Mouse (Mus musculus) left cerebral cortex, postnatal 4 days (tissue): ENCODE measurements around the gene Ccdc3. TPM values are rescaled to one million over a fixed set of nuclear protein-coding genes. Genes with fewer than 3 reads are reported as not detected.

Experiments
- DNase-seq: peaks from one replicate; pipeline ENCODE4 v3.0.0-alpha.2; 2022
- intact Hi-C: fragments of 180-260 bp; cut with DNase I; formaldehyde crosslinking; loops from one replicate; pipeline ENCODE4 v1.15.1; 2025
- total RNA-seq, 2 experiments: library from RNA; stranded (reverse); gene quantifications; 2 replicates each; pipeline ENCODE4 v1.2.3; 2021

Gene Ccdc3
- total RNA-seq, 2 experiments from 2014 or later, result 6.0 to 6.8 TPM

DNA sequence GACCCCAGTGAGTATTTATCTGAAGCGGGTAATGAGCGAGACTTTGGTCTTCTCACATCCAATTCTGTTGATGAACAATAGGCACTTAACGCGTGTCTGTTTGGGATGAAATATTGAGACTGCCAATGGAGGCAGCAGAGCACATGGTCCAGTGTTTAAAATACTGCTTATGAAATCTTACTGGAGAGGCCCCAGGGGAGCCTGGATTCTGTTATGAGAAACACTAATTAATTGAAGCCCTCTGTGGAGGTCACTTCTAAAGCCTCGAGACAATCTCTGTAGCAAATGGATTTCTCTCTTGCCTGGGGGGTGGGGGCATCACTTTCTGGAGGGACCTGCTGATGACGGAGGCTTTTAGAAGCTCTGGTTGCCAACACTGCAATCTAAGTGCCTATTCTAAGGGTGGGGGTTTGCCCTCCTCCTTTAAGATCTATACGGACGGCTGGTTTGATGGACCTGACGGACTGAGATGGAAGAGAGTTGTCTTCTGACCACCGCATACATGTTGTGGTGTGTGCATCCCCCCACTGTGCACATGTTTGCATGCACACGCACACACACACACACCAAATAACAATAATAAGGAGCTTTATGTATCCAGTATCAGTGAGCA is 22.8 kb downstream of the Ccdc3 start:
- intact Hi-C loops, result no loop called here
- peak; percentile 12 for DNase-seq

DNA sequence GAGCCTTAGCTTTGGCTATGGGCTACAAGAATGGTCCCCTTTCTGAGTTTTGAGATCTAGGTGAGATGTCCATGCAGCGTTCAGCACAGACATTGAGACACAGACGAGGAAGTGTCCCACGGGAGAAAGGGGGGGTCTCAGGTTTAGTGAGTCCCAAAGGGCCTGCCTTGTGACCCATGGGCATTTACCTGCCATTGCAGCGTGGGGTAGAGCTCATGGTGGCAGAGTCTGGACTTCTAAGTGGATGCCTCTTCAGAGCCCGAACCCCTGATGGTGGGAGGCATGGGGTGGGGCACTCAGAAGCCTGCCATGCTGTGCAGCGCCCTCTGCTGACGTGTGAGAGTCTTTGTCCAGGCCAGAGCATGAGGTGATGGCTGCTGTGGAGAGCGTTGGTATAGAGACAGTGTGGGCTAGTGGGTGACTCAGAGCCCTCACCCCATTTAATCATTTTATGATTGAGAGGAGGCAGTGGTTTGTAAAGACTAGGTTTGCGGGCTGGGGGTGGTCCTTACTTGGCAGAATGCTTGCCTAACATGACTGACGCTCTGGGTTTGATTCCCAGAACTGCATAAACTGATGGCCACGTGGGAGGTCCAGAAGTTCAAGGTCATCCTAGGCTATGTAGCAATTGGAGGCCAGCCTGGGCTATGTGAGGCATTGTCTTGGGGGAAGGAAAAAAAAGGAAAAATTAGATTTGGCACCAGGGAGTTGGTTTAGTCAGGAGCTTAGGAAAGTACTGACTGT is 23.6 kb downstream of the Ccdc3 start:
- intact Hi-C loops, result no loop called here

DNA sequence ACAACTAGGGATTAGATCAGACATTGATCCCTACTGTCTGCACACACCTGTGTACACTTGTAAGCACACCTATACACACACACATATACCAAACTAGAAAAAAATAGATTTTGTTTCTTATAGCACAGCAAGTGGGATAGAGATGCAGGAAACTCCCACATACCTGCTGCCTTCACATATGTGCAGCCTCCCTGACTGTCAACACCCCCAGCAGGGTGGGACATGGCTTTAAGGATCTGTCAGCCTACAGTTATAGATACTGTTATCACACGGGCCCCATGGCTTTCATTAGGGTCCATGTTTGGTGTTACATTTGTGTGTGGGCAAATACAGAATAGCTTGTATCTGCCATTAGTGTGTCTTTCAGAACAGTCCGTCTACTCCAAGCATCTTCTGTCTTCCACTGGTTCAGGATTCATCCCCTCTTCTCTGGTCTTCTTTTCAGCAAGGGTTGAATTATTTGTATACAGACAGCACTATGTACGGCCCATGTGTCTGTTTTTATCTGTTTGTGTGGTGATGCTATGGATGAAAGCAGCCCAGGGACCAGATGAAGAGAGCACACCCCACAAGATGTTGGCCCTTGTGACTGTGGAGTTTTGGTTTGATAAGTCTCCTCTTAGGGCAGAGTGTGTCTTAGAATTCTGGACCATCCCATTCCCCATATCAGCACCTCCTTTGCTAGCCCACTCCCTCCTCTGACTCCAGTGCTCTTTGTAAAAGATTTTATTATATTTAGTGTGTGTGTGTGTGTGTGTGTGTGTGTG is 24.5 kb downstream of the Ccdc3 start:
- no peak for DNase-seq
- intact Hi-C loops, result no loop called here

More for the DNA sequence above, 23.6 kb downstream of the Ccdc3 start:
- DNase-seq, result peak; percentile 11

DNA sequence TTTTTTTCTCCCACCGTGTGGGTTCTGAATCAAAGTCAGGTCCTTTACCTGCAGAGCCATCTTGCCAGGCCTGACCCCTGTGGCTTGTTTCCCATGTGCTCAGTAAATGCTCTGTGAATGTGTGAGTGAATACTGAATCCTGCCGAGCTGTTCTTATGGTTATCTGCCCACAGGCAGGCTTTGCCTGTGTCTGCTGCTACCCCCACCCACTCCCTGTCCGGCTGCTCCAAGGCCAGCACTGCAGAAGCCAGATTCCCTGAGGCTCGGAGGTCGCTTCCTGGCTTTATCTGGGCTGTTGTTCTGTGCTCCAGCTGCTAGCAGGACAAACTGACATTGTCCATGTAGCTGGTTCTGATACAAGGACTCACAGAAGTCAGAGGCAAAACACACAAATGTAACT is 25.2 kb downstream of the Ccdc3 start:
- DNase-seq, result no peak
- intact Hi-C loops, result no loop called here

DNA sequence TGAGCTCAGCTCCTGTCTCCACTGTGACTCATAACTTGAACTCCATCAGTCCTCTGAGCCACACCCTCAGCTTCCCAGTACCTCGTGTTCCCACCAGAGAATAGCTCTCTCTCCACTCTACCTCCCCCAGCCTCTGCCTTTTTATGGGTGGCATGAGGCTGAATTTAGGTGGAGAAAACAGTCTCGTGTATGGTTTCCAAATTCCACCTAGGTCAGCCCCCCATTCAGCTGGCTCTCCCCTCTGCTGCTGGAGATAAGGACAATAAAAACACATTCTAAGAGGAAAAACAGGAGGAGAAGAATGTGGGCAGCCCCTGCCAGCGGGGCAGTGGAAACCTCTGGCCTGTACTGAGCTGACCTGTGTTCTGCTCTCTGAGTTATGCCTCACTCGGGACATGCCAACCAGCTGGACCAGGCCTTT is 28.4 kb downstream of the Ccdc3 start:
- DNase-seq, result no peak

DNA sequence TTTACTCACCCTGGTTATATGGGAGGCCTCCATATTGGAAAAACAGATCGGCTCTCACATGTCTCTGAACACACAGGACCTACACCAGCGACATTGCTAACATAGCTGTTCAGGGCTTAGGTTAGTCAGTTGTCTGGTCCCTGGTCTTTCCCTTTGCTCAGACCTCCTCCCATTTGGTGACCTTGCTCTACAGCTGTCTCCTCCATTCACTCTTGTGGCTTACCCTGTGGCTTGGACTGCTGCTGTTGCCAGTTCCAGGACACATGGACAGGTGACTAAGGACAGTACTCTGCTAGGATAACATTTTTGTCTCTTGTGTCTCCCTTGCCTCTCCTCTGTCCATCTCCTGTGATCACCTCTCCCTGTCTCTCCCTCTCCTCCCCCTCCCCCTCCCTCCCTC is 29.2 kb downstream of the Ccdc3 start:
- DNase-seq, result no peak
- intact Hi-C loops, result no loop called here

More for the DNA sequence above, 28.4 kb downstream of the Ccdc3 start:
- intact Hi-C loops, result no loop called here

DNA sequence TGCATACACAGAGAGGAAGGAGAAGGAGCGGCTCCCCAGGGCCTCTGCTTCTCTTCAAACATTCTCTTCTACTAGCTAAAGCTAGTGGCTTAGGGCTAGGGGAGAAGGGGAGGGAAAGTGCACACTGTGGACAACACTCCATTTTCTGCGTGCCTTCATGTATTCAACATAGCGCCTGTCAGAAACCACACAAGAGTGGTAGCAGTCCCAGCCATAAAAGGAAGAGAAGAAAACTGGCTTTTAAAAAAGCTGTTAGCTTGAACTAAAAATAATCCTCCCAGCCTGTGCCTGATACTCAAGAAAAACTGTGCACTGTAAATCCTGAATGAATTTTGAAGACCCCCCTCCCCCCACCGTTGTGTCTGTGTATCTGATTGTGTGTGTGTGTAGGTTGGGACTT is 33.2 kb downstream of the Ccdc3 start:
- DNase-seq, result no peak
- intact Hi-C loops, result no loop called here

DNA sequence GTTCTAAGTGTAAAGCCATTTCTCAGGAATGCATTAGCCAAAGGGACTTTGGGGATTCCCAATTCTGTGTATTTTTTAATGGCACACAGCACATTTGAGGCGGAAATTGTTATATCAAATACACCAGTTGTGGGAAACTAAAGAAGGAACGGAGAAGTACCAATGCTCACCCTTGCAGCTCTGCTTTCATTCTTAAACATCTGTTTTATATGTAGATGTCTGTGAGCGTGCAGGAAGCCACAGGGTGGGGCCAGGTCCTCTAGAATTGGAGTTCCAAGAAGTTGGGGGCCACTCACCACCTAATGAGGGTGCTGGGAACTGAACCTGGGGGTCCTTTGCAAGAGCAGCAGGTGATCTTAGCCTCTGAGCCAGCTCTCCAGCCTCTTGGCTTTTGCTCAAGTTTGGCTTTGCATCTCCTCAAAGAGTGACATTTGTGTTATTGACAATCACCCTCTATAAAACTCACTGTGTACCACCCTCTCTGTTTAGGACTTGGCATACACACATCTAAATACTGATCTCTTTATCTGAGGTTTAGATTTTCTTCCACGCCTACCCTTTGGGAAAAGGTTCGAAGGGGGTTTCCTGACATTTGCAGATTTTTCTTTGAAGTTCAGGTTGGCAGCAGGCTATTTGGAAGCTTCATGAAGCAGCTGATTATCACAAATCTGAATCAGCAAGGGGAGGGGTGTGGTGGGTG is 33.9 kb downstream of the Ccdc3 start:
- no peak for DNase-seq
- intact Hi-C loops, result no loop called here

DNA sequence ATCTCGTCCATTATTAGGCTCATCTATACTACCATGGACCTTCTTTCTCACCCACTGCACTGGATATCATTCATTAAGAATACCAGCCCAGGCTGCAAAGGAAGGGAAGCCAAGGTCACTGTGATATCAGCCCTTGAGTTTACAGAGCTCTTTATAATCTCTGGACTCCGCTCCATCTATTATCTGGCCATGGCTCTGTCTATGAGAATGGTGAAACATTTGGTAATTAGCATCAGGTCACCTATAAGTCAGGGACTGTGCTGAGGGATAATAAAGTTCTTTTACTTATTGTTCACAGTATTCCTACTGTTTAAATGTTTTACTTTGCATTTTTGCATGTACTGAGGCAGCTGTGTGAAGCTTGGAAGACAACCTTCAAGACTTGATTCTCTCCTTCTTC is 35.2 kb downstream of the Ccdc3 start:
- no peak for DNase-seq
- intact Hi-C loops, result no loop called here

DNA sequence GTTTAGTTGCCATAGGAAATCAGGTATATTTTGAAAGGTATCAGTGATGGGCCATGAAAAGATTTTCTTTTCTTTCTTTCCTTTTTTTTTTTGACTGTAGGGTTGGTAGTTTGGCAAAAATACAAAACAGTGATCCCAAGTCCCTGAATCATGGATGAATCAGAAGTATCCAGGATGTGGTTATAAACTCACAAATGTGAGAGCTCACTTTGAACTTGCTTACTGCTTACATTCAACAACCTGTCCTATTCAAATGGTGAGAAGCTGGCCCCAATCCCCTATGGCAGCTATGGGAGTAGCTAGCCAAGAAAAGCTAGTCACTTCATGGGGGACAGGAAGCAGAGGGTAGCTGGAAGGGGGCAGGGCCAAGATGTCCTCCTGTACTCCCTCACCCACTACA is 37.1 kb downstream of the Ccdc3 start:
- no peak for DNase-seq
- intact Hi-C loops, result no loop called here

DNA sequence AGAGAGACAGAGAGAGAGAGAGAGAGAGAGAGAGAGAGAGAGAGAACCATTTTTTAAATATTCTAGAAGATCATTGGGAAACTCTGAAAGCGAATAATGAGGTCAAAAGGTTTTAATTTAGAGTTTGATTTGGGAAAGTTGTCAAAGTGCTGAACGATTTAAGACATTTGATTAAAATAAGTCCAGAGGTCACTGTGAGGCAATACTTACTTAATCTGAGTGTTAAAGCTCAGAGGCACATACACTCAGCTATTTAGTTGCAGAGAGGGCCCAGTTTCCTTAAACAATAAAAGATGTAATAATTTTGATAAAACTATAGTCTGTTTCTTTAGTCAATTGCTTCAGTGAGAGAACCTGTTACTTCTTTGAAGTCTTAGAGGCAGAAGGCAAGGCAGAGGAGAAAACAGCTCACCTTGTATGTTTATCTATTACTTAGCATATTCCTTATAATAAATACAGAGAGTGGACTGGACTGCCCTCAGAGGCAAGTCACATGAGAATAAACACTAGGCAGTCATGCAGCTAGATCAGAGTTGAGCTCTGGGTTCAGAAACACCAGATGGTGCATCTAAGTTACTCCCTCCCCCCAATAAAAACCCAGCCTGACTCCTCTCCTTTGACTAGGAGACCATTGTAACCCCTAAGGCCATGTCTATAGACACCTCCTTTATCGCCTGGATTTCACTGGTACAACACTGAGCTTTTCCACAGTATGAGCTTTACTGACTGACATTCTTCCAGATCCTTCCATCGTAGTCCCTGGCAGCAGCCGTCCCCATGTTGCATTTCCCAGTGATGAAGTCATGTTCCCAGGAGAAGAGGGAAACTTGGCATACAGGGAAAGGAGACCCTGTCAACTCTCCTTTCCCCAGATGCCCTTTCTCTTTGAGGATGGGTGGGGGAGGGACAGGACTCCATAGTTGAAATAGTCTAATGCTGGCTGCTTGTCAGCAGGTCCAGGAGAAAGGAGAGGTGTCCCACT is 44.2 kb downstream of the Ccdc3 start:
- intact Hi-C loops, result no loop called here
- DNase-seq, result no peak

DNA sequence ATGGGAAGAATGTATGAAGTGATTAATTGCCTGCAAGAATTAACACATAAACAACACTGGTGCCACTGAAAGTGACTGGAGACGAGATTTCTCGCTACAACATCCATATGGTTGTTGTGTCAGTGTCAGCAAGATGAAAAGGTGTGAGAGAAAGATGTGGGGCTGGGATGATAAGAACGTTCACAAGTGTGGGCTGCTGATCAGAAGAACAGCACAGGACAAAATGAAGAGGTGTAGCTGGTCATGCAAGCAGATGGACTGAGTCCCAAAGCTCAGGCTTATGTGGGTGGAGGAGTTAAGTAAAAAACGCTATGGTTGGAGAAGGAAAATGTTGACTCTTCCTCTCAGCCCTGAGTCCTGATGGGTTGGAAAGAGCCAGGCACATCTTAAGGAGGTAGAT is 46.6 kb downstream of the Ccdc3 start:
- intact Hi-C loops, result no loop called here
- DNase-seq, result no peak

DNA sequence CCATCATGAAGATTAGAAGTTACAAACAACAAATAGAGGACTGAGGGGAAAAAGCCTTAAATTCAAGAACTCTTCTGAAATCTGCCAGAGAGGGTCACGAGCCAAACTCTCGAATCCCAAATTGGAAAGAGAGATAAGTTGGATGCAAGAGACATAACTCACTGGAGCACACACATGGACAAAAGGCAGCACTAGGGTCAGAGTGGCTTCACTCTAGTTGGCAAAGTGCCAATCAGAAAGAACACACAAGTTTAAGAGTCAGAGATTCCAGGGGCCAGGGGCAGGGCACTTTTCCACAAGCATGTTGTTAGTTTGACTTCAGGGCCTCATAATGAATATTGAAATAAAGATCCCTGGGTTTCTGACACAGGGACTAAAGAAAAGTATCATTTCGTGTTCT is 48.1 kb downstream of the Ccdc3 start:
- no peak for DNase-seq
- intact Hi-C loops, result no loop called here

DNA sequence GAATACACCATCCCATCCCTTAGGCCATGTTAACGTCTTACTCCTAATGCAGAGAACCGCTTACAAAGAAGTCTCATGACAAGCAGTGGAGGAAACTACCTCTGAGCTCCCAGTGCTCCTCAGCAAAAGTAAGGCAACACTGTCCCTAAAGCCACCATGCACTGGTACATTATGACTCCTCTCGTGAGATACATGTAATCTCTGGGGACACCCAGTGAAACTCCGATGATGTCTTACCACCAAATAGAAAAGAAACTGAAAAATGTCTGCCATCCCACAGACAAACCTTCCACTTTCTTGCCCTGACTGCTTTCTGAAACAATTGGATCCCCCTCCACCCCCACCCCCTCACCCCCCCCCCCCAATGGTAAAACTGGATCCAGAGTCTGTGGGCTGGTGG is 54.6 kb downstream of the Ccdc3 start:
- intact Hi-C loops, result no loop called here
- no peak for DNase-seq

DNA sequence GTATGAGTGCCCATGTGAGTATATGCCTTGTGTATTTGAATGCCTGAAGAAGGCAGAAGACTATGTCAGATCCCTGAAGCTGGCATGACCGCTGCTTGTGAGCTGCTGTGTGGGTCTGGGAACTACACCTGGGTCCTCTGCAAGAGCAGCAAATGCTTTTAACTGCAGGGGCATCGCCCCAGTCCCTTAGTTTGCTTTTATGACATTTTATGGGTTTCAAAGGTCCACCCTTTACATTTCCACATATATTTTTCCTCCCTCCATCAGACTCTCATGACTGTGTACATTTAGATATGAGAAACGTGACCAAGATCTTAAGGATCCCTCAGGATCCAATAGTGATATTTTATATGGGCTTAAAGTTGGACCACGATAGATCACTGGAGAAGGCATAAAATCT is 55.5 kb downstream of the Ccdc3 start:
- intact Hi-C loops, result no loop called here
- DNase-seq, result no peak

DNA sequence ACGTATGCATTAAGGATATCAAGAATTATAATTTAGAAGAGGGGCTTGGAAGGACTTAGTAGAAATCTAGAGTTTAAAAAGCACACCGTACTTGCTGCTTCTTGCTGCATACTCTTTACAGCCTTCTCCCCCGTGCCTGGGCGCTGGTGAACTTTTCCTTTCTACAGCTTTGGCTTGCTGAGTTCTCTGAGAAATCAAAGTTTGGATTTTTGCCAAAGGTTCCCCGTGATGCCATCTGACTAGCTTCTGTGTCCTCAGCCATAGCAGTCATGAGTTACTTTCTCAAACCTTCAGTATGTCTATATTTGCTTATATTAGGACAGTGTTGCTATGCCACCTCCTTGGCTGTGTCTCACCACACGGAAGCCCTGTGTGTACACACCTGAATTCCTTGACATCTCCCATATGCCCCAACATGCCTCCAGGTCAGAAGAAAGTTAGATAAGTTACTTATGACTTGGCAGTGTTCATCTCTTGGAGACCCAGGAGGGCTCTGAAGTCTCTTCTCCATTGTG is 57.2 kb downstream of the Ccdc3 start:
- no peak for DNase-seq
- intact Hi-C loops, result no loop called here

DNA sequence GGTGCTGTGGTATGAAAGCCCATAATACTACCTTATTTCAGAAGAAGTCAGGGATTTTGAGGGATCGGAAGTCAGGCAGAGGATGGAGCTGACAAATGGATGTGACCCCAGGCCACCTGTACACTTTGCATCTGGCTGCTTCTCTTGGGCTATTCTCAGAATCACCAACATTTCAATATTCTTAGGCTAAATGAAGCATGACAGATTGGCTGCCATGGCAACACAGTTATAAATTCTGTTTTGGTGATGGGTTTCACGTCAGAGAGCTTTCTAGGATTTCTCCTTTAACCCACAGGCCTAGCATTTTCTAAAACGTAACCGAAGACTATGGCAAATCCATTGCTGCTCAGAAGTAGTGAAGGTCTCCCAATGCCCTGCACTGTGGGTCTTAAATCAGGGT is 59.9 kb downstream of the Ccdc3 start:
- no peak for DNase-seq
- intact Hi-C loops, result no loop called here

DNA sequence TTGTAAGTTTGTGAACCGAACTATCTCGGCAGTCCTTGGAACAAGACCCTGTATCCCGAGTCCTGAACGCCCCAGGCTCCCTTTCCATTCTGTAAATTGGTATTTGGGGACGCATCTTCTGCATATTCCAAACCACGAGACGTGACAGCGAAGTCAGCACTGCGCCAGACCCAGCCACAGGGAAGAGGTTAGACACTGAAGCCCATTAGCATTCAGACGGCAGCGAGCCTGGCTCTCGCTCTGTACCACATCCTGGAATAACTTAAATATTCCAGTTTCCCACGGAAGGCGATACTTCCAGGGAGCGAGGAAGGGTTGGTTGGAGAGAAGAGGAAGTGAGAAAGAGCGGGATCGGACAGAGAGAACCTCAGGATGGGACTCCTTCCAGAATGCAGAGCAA is 61.7 kb downstream of the Ccdc3 start:
- DNase-seq, result no peak
- intact Hi-C loops, result no loop called here

DNA sequence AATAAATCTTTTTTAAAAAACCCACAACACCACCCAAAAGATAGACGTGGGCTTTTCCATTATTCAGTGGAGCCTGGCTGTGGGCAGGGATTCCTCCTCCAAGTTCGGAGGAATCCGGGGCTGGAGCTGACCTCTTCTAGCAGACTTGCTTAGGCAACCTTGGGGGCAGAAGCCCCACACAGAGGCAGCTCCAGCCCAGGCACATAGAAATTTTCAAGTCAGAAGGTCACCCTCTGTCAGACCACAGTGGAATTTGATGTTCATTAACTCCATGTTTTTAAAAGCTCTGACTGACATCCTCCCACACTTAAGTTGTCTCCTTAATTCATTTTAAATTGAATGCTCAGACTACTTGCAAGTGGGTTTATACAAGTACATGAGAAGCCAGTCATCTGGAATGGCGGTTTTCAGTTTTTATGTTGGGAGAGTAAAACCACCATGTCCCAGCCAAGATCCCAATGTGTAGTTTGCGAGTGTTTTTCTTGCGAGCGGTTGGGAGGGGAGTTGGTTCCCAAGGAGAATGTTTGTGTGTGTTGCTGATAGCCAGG is 63.3 kb downstream of the Ccdc3 start:
- intact Hi-C loops, result no loop called here
- no peak for DNase-seq

DNA sequence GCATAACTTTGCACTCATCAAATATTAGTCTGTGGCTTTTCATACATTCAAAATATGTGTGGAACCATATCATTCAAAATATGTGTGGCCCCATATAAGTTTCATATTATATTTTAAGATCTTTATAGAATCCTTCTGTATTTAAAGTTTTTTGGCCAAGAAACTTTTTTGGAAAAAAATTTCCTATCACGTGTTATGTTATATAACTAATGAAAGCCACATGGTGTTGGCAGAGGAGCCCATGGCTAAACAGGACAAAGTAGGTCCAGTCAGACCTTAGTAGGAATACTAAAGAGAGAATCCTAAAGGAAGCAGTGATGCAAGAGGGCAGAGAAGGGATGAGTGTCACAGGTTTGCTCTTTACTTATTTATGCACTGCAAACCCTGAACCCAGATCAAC is 65.6 kb downstream of the Ccdc3 start:
- DNase-seq, result no peak
- intact Hi-C loops, result no loop called here
